Mouse (Mus musculus) mature B cell (primary cell): ENCODE results near the gene Ada.
"Not testable (repeated sequence)": the region's sequence is repeated elsewhere in the genome, so short reads cannot be mapped to it uniquely, and the experiment has no call there.

Source experiments
- in situ Hi-C: fragments of 300-500 bp; cut with MboI; formaldehyde crosslinking; loops from 2 replicates; pipeline ENCODE4 v1.14.3; 2019

Gene Ada

GRCm38 (mm10) chr2:163699078-163699780 lies 50.8 kb downstream of the Ada start:
- in situ Hi-C loops: no loop called here

GRCm38 (mm10) chr2:163697764-163698480 lies 52.1 kb downstream of the Ada start:
- in situ Hi-C loops: no loop called here

GRCm38 (mm10) chr2:163696763-163697162 lies 53.3 kb downstream of the Ada start:
- in situ Hi-C loops: no loop called here

DNA sequence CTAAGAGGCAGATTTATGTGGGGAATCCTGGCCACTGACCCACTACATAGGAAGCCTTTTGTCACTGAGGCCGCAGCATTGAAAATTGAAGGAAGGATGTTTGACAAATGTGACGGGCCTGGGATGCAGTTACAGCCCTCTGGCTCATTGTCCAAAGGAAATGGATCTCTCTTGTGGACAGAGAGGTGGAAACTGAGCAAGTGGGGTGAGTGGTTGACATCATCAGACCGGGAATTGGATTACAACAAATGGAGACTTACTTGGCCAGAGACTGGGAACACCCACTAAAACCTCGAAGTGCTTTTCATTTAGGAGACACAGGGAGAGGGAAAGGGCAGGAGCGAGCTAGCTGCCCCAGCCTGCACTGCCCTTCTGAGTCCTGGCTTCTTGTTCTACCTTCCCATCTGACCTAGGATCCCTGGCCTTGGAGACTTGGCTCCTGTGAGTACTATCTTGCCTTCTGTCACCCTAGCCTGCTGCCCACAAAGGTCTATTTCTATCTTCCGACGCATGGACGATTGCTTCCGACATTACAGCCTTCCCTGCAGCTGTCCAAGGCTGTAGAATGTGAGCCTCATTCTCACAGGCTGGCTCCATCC lies 56.2 kb downstream of the Ada start:
- in situ Hi-C loops: no loop called here

DNA sequence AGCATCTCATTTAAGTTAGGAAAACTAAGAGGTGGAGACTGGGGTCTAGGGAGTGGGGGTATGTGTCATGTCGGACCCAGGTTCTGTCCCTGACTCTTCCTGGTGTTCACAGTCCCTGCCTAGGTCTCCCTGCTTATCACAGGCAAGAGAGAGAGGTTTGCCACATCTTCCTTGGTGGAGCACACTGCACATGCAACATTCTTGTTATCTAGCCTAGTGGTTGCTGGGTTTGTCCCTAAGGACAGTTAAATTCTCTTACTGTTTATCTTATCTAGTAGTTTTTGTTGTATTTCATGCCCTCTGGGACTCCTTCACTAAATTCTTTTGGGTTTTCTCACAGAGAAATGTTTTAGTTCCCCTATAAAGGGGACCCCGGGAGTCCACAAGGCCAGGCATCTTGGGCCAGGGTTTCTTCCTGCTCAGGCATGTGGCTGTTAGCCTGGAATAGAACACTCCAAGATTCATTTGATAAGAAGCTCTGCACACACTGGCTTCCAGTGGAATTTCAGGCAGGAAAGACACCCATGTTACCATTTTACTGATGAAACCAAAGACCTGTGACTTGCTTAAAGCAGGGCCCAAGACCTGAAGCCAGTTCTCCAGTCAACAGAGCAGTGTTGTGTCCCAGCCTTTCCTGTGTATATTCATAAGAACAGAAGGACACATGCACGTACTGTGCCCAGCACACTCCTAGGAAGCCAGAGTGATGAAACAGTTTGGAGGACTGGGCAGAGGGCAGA lies 57.0 kb downstream of the Ada start:
- in situ Hi-C loops: no loop called here

- in situ Hi-C loops: no loop called here
Observed at GRCm38 (mm10) chr2:163691846-163692605, 58.0 kb downstream of the Ada start.

DNA sequence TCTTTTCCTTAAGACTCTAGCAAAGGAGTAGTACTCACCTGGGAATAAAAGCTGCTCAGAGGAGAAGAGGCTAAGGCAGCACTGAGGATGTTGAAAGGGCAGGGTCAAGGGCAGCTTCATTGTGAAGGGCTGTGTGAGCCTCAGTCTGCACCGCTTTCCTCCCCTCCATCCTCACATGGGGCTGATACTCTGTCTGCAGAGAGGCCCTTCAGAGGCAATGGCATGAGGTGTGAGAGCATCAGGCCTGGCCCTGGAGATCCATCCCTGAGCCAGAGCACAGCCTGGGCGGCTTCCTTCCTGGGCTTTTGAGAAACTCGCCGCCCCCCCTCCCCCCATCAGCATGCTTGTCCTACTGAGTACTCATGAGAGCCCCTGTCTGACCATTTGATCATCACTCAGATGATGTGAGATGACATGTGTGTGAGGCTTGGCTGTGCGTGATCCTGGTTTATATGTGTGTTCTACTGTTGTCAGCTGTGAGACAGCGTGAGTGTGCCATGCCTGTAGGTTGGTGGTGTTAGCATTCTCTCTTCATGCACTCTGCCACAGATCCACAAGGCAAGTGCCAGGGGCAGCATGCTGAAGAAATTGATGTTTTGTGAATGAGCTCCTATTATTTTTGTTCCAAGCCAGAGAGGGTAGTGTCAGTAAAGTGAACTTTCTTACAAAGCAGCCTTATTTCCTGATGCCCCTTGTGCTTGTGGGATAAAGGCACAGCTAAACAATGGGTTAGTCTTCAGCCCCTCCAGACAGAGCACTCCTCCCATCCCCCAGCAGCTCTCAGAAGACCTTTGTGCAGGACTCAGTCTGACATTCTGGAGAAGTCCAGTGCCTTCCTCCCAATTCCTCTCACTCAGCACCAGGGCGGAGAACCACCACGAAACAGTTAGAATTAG lies 59.4 kb downstream of the Ada start:
- in situ Hi-C loops: no loop called here

DNA sequence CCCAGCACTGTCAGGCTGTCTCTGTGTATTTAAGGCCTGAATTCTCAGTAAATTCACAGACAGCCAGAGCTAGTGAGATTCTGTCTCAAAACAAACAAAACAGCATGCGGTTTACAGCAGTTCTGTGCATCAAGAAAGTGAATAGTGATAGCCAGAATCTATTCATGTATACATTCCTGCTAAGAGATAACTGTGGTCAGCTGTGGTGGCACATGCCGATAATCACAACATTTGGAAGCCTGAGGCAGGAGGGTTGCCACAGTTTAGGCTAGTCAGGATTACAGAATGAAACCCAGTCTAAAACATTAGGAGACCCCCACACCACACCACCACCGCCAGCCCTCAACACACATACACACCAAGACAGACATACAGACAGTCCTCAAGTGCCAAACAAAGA lies 60.3 kb downstream of the Ada start:
- in situ Hi-C loops: no loop called here

GRCm38 (mm10) chr2:163688377-163688776 lies 61.7 kb downstream of the Ada start:
- in situ Hi-C loops: not testable (repeated sequence)

DNA sequence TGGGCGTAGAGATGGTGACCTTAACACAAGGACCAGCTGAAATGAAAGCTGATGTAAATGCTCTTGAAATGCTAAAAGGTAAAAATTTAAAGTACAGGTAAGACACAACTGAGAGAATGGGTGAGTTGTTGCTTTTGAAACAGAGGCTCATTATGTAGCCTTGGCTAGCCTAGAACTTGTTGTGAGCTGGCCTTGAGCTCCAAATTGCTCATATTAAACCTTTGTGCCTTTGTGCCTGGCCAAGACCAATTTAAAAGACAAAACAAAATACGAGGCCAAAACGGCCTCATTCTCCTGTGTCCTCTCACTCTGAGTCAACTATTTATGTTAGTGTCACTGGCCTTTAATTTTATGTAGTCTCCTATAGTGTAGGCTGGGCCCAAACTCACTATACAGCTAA lies 63.2 kb downstream of the Ada start:
- in situ Hi-C loops: no loop called here

DNA sequence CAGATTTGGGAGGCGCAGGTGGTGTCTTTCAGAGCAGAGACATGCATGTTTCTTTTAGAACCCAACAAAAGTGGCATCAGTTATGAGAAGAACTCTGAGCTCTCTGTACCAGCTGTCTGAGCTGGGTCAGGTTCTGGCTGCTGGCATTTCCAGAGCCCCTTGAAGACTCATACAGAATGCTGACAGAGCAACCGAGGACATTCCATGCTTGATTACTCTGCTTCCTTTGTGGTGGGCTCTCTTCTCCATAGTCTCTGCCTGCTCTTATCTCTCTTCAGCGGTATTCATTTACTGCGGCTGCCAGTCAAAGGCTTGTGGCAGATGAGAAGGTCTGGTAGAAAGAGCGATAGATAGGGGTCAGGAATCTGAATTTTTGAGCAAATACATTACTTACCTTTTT lies 63.8 kb downstream of the Ada start:
- in situ Hi-C loops: no loop called here

GRCm38 (mm10) chr2:163685761-163686200 lies 64.3 kb downstream of the Ada start:
- in situ Hi-C loops: no loop called here

DNA sequence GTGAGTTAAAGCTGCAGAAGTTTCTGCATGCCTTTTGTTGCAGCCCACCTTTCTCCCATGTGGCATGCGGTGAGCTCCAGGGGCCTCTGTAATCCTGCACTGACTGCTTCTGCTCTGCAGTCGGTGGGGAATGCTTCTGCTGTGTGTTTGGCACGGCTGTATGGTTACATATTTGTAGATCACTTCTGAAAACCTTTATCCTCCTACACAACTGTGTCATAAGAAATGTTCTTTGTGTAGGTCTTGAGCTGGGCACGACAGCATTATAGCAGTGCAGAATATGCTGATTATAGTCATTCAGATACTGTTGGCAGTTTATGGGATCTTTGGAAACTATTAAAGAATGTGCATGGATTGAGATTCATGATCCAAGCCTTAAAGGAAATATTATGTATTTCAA lies 64.8 kb downstream of the Ada start:
- in situ Hi-C loops: no loop called here

DNA sequence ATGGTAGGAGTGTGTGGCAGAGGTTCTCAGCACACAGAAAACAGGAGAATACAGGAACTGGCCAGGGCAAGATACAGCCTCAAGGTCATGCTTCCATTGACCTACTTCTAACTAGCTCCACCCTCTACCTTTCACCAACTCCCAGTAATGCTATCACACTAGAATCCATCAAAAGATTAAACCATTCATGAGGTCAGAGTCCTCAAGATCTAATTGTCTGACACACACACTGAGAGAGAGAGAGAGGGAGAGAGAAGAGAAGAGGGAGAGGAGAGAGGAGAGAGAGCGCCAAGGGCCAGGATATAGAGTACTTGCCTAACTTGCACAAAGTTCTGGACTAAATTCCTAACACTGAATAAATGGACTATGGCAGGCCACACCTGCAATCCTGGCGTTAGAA lies 67.7 kb downstream of the Ada start:
- in situ Hi-C loops: no loop called here

DNA sequence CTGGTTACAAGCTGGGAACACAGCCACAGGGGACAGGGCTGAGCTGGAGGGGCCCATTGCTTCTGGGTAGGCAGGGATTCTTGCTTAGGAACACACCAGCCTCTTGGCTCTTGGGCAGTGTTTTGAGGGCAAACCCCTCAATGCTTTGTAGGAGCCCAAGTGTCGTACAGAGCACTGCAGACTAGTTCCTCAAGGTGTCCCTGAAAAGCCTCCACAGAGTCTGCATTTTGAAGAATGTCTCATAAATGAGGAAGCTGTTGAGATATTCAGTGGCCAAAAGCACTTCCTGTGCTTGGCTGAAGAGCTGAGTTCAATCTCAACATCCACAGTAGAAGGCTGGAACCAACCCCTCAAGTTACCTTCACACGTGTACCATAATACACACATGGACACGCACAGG lies 73.3 kb downstream of the Ada start:
- in situ Hi-C loops: no loop called here
